Mouse (Mus musculus) adrenal gland, postnatal 36 days (tissue): ENCODE data around the gene Tbc1d14. TPM values are rescaled to one million over a fixed set of nuclear protein-coding genes. Genes with fewer than 3 reads are reported as not detected.
A peak's percentile ranks its signal among the peaks of the same experiment; 100 is the strongest.

Experiments
- DNase-seq, 2 experiments: peaks; one replicate each; pipeline ENCODE4 v3.0.0; 2021; ENCODE audit warnings: mixed read lengths in 1 of 2
- total RNA-seq, 2 experiments: library from RNA; stranded (reverse); gene quantifications; 2 replicates each; pipeline ENCODE4 v1.2.3; 2021

The Tbc1d14 gene
- total RNA-seq, 2 experiments from 2014 or later, result 41.5 to 44.9 TPM

GRCm38 (mm10) chr5:36510956-36511355 lies 82.1 kb downstream of the Tbc1d14 start:
- DNase-seq, result no peak

GRCm38 (mm10) chr5:36508351-36508750 lies 84.7 kb downstream of the Tbc1d14 start:
- no peak for DNase-seq

- no peak for DNase-seq
These were observed 87.4 kb downstream of the Tbc1d14 start for GRCm38 (mm10) chr5:36505643-36506042.

- no peak for DNase-seq
These were observed 87.8 kb downstream of the Tbc1d14 start for GRCm38 (mm10) chr5:36505235-36505634.

GRCm38 (mm10) chr5:36494709-36495108 lies 98.4 kb downstream of the Tbc1d14 start:
- no peak for DNase-seq

- DNase-seq, result no peak
These were observed 99.2 kb downstream of the Tbc1d14 start for GRCm38 (mm10) chr5:36493919-36494318.

- peak; percentile 58 to 75 for DNase-seq
These were observed 103.9 kb downstream of the Tbc1d14 start for GRCm38 (mm10) chr5:36489225-36489624.

GRCm38 (mm10) chr5:36485306-36485705 lies 107.8 kb downstream of the Tbc1d14 start:
- no peak for DNase-seq

GRCm38 (mm10) chr5:36484171-36484990 lies 108.7 kb downstream of the Tbc1d14 start, which contains the start of the genes Tada2b and Ccdc96:
Tada2b (minus strand) TSS chr5:36484285.
Ccdc96 (plus strand) TSS chr5:36484588.
- DNase-seq, result peak; percentile 98 to 99

- DNase-seq, result peak; percentile 42 to 44
These were observed 109.6 kb downstream of the Tbc1d14 start for GRCm38 (mm10) chr5:36483203-36484101.

GRCm38 (mm10) chr5:36481114-36481513 lies 112.0 kb downstream of the Tbc1d14 start:
- DNase-seq, result no peak

GRCm38 (mm10) chr5:36480398-36480797 lies 112.7 kb downstream of the Tbc1d14 start:
- no peak for DNase-seq

GRCm38 (mm10) chr5:36479735-36480134 lies 113.3 kb downstream of the Tbc1d14 start:
- no peak for DNase-seq

- peak; percentile 47 to 51 for DNase-seq
These were observed 114.3 kb downstream of the Tbc1d14 start for GRCm38 (mm10) chr5:36478540-36479420.

- no peak for DNase-seq
These were observed 115.6 kb downstream of the Tbc1d14 start for GRCm38 (mm10) chr5:36477486-36477885.

GRCm38 (mm10) chr5:36474283-36474682 lies 118.8 kb downstream of the Tbc1d14 start:
- DNase-seq, result peak; percentile 73 to 79

GRCm38 (mm10) chr5:36472876-36473655 lies 120.0 kb downstream of the Tbc1d14 start:
- peak; percentile 37 to 55 for DNase-seq

- no peak for DNase-seq
These were observed 121.9 kb downstream of the Tbc1d14 start for GRCm38 (mm10) chr5:36471206-36471605.

- no peak for DNase-seq
These were observed 127.2 kb downstream of the Tbc1d14 start for GRCm38 (mm10) chr5:36465889-36466288.

GRCm38 (mm10) chr5:36464709-36465661 lies 128.1 kb downstream of the Tbc1d14 start, which contains the start of gene Grpel1:
Grpel1 (plus strand) TSS chr5:36464998.
- DNase-seq, result peak; percentile 98
